Mouse (Mus musculus) T-helper 2 cell (primary cell): ENCODE data around the gene Esp4.
"Not testable (repeated sequence)": the region's sequence is repeated elsewhere in the genome, so short reads cannot be mapped to it uniquely, and the experiment has no call there.

Experiments used
- in situ Hi-C: fragments of 300-600 bp; cut with MboI, MseI; formaldehyde crosslinking; loops from one replicate; pipeline ENCODE4 v1.15.1; 2025; ENCODE audit warnings: high pct_unique_total_duplicates

Gene Esp4

DNA sequence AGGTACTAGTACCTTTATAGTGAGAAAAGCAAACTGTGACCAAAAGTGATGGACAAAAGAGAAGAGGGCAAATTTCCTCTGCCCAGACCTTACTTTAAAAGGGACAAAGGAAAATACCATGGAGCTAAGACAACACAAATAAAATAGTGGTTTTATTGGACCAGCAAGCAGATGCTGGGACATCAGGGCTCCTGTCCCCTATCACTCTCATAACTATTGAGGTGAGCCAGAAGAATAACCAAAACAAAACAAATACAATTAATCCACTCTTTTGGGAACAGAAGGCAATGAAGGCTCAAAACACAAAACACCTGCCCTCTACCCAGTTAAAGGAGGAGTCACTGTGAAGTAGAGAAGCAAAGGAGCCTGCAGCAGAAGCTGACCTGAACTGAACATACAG is at the start of gene Esp4:
Gene Esp4, plus strand, starts transcription at position 301 of the 400 bp plus-strand sequence.
- in situ Hi-C loops: no loop called here

DNA sequence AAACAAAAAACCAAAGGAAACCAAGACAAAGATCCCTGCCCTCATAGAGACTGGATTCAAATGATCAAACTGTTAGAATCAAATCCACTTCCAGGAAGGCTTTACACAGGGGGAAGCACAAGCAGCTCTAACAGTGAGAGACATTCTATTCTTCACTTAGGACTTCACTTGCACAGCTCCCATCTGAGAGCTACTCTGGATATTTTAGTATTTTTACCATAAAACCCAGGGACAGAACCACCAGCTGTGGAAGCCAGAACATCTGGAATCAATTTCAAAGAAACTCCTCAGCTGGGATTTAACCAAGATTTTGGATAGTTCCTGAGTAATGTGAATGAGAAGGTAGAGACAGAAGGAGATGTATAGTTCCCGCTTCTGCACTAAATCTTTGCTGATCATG is 44.9 kb upstream of the Esp4 start:
- in situ Hi-C loops: no loop called here

DNA sequence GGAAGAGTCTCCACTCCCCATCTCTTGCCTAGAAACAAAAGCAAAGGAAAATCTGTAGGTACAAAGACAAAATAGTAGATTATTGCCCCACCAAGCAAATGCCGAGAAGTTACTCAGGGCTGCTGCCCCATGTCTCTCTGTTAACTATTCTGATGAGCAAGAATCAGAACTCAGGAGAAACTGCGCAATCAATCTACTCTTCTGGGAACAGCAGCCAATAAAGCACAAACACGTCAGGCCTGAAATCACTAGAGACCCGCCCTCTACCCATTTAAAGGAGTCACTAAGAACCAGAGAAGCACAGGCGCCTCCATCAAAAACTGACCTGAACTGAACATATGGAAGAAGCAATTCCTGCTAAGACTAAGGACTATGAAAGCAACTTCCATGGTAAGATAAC is 37.2 kb upstream of the Esp4 start, which contains the start of gene Esp6:
Gene Esp6, plus strand, starts transcription at position 301 of the 400 bp plus-strand sequence.
- in situ Hi-C loops: no loop called here

DNA sequence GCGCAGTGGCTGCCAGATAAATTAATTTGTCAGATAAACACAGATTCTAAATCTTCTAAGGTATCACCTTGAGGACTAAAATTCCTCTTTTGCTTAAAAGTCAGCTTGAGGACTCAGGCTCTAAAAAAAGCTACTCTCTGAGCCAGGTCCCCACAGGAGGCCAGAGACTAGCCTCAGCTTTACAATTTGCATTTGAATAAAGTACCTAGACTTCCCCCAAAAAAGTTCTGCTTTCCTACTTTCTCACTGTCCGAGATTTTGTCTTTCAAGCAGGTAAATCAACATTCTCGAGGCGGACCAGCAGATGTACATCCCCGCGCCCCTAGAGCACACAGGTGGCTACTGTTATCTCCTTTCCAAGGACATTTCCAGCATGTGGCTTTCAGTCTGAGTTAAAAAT is 14.5 kb upstream of the Esp4 start:
- in situ Hi-C loops: not testable (repeated sequence)

DNA sequence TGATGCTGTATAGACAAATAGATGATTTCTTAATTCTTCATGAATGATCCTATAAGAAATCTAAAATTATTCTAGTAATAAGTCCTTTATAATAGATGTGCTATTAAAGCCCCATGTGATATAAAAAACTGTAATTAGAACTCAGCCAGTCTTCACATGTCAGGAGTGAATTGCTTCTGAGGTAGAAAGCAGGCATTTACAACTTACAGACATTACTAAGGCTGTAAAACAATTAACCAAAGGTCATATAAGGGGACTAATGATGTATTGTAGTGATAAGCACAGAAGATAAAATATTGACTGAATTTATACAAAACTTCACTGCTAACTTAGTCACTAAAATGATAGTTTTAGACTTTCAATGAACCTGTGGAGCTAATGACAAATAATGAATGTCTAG is 7.1 kb upstream of the Esp4 start:
- in situ Hi-C loops: no loop called here

DNA sequence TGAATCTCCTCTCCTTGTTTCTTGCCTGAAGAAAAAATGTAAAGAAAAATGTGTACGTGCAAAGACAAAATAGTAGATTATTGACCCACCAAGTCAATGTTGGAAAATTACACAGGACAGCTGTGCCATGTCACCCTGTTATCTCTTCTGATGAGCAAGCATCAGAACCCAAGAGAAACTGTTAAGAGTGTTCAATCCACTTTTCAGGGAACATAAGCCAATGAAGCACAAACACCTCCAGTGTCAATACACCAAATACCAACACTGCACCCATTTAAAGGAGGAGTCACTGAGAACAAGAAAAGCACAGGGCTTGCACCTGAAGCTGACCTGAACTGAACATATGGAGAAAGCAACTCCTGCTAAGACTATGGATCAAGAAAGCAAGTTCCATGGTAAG is 33.4 kb downstream of the Esp4 start, which contains the start of gene Esp3:
Gene Esp3, plus strand, starts transcription at position 301 of the 400 bp plus-strand sequence.
- in situ Hi-C loops: not testable (repeated sequence)
